Mouse (Mus musculus): Measurements from ENCODE around the gene Fen1.
"Not testable (repeated sequence)": the region's sequence is repeated elsewhere in the genome, so short reads cannot be mapped to it uniquely, and the experiment has no call there.

Gene Fen1

GRCm38 (mm10) chr19:10182142-10182541 is 21.8 kb downstream of the Fen1 start:
- DNase-seq (ENCODE audit: low spot score in 2 of 2) = no peak

- DNase-seq (ENCODE audit: low spot score in 2 of 2) = peak in 1 of 2 experiments; percentile 62
Measured at GRCm38 (mm10) chr19:10181225-10181624, 22.7 kb downstream of the Fen1 start.

- DNase-seq (ENCODE audit: low spot score in 2 of 2) = no peak
Measured at GRCm38 (mm10) chr19:10176941-10177372, 27.0 kb downstream of the Fen1 start.

- no peak for DNase-seq (ENCODE audit: low spot score in 2 of 2)
Measured at GRCm38 (mm10) chr19:10176477-10176876, 27.5 kb downstream of the Fen1 start.

GRCm38 (mm10) chr19:10174956-10175355 is 29.0 kb downstream of the Fen1 start:
- no peak for DNase-seq (ENCODE audit: low spot score in 2 of 2)

GRCm38 (mm10) chr19:10173844-10174539 is 30.0 kb downstream of the Fen1 start:
- DNase-seq (ENCODE audit: low spot score in 2 of 2) = no peak

GRCm38 (mm10) chr19:10173116-10173718 is 30.8 kb downstream of the Fen1 start:
- no peak for DNase-seq (ENCODE audit: low spot score in 2 of 2)

GRCm38 (mm10) chr19:10171846-10172245 is 32.1 kb downstream of the Fen1 start:
- DNase-seq (ENCODE audit: low spot score in 2 of 2) = peak in 1 of 2 experiments; percentile 21

- DNase-seq (ENCODE audit: low spot score in 2 of 2) = no peak
Measured at GRCm38 (mm10) chr19:10171359-10171758, 32.6 kb downstream of the Fen1 start.

GRCm38 (mm10) chr19:10170466-10170865 is 33.5 kb downstream of the Fen1 start:
- no peak for DNase-seq (ENCODE audit: low spot score in 2 of 2)

GRCm38 (mm10) chr19:10169692-10170330 is 34.2 kb downstream of the Fen1 start:
- not testable (repeated sequence) for DNase-seq (ENCODE audit: low spot score in 2 of 2)

GRCm38 (mm10) chr19:10169179-10169578 is 34.8 kb downstream of the Fen1 start:
- DNase-seq (ENCODE audit: low spot score in 2 of 2) = no peak

- DNase-seq (ENCODE audit: low spot score in 2 of 2) = no peak
Measured at GRCm38 (mm10) chr19:10168441-10168840, 35.5 kb downstream of the Fen1 start.

GRCm38 (mm10) chr19:10167951-10168350 is 36.0 kb downstream of the Fen1 start:
- no peak for DNase-seq (ENCODE audit: low spot score in 2 of 2)

- DNase-seq (ENCODE audit: low spot score in 2 of 2) = no peak
Measured at GRCm38 (mm10) chr19:10167112-10167511, 36.9 kb downstream of the Fen1 start.

GRCm38 (mm10) chr19:10165928-10166327 is 38.0 kb downstream of the Fen1 start:
- DNase-seq (ENCODE audit: low spot score in 2 of 2) = not testable (repeated sequence)

GRCm38 (mm10) chr19:10163896-10164295 is 40.1 kb downstream of the Fen1 start:
- no peak for DNase-seq (ENCODE audit: low spot score in 2 of 2)

- no peak for DNase-seq (ENCODE audit: low spot score in 2 of 2)
Measured at GRCm38 (mm10) chr19:10157725-10158124, 46.2 kb downstream of the Fen1 start.

GRCm38 (mm10) chr19:10149189-10149588 is 54.8 kb downstream of the Fen1 start:
- no peak for DNase-seq (ENCODE audit: low spot score in 2 of 2)
